Mouse (Mus musculus): ENCODE measurements around the gene Kctd6. TPM values are rescaled to one million over a fixed set of nuclear protein-coding genes. Genes with fewer than 3 reads are reported as not detected.
"Not testable (repeated sequence)": the region's sequence is repeated elsewhere in the genome, so short reads cannot be mapped to it uniquely, and the experiment has no call there.

Gene Kctd6
- polyA plus RNA-seq (2015; fragmentation: Nextera tagmentation; extraction: Ambion mirVana): 3.5 and 7.5 TPM in 2 replicates

GRCm38 (mm10) chr14:8213803-8214224 is at the start of gene Kctd6:
Gene Kctd6 (plus strand): TSS chr14:8214140.
- WGBS: under 1% methylated on average over 29 of the region's 49 CpGs
- H3K4me1 ChIP-seq: peaks cover 16% of the 10 kb centered on the region

GRCm38 (mm10) chr14:8164463-8164862 is 49.5 kb upstream of the Kctd6 start:
- H3K9me3 ChIP-seq: no peaks in the 10 kb centered on the region
- H3K27me3 ChIP-seq: no peaks in the 10 kb centered on the region
- no peaks in the 10 kb centered on the region for H3K4me1 ChIP-seq
- H3K4me3 ChIP-seq: no peak overlapping the region
- H3K27ac ChIP-seq: no peak overlapping the region
- 81% methylated on average over 7 of the region's 7 CpGs for WGBS
- no peak overlapping the region for H3K9ac ChIP-seq
- ATAC-seq (ENCODE audit: insufficient number of reproducible peaks, insufficient read depth, low FRiP score, low TSS enrichment, low read depth): no peak
- no peak overlapping the region for H3K4me2 ChIP-seq
- H3K36me3 ChIP-seq: peaks cover 90% of the 10 kb centered on the region

More at GRCm38 (mm10) chr14:8213803-8214224, at the start of gene Kctd6:
- H3K4me3 ChIP-seq: peak within 1 kb of the TSS; percentile 75
- H3K9me3 ChIP-seq: no peaks in the 10 kb centered on the region
- H3K36me3 ChIP-seq: no peaks in the 10 kb centered on the region
- H3K27ac ChIP-seq: peak within 1 kb of the TSS; percentile 90
- ATAC-seq (ENCODE audit: insufficient number of reproducible peaks, insufficient read depth, low FRiP score, low TSS enrichment, low read depth): peak; percentile 95
- H3K27me3 ChIP-seq: no peaks in the 10 kb centered on the region; the same call in 1 of the 2 replicates
- H3K9ac ChIP-seq: peak within 1 kb of the TSS; percentile 92
- peak within 1 kb of the TSS; percentile 85 for H3K4me2 ChIP-seq

- H3K27ac ChIP-seq: peak within 1 kb of the TSS; percentile 79
- peak within 1 kb of the TSS; percentile 96 for H3K9ac ChIP-seq
- no peaks in the 10 kb centered on the region for H3K27me3 ChIP-seq
- H3K4me2 ChIP-seq: peak within 1 kb of the TSS; percentile 82
- H3K4me1 ChIP-seq: peaks cover 10% of the 10 kb centered on the region
- under 1% methylated on average over 64 of the region's 64 CpGs for WGBS
- peak; percentile 100 for ATAC-seq (ENCODE audit: insufficient number of reproducible peaks, insufficient read depth, low FRiP score, low TSS enrichment, low read depth)
- peaks cover 32% of the 10 kb centered on the region for H3K36me3 ChIP-seq
- H3K9me3 ChIP-seq: no peaks in the 10 kb centered on the region
- peak within 1 kb of the TSS; percentile 96 for H3K4me3 ChIP-seq
These were observed 41.2 kb upstream of the Kctd6 start, which contains the start of gene Pdhb for GRCm38 (mm10) chr14:8172507-8173410. Gene Pdhb (minus strand): TSS chr14:8173025.

GRCm38 (mm10) chr14:8173542-8174250 is 40.2 kb upstream of the Kctd6 start:
- H3K9me3 ChIP-seq; ATAC-seq (ENCODE audit: insufficient number of reproducible peaks, insufficient read depth, low FRiP score, low TSS enrichment, low read depth); H3K27me3 ChIP-seq: not testable (repeated sequence)
- Histone ChIP-seq H3K4me1 (peaks cover 10% of the 10 kb centered on the region), H3K9ac (peak overlapping the region; percentile 65), H3K4me3 (peak overlapping the region; percentile 96), H3K4me2 (peak overlapping the region; percentile 82), H3K36me3 (peaks cover 22% of the 10 kb centered on the region), H3K27ac (peak overlapping the region; percentile 79)
- 29% methylated on average over 7 of the region's 7 CpGs for WGBS

- 90% methylated on average over 5 of the region's 5 CpGs for WGBS
- ATAC-seq (ENCODE audit: insufficient number of reproducible peaks, insufficient read depth, low FRiP score, low TSS enrichment, low read depth): no peak
- no peak overlapping the region for H3K27ac ChIP-seq
- no peak overlapping the region for H3K4me3 ChIP-seq
- H3K27me3 ChIP-seq: no peaks in the 10 kb centered on the region
- peaks cover 13% of the 10 kb centered on the region for H3K36me3 ChIP-seq
- H3K9me3 ChIP-seq: no peaks in the 10 kb centered on the region
- H3K4me2 ChIP-seq: no peak overlapping the region
- H3K4me1 ChIP-seq: peaks cover 10% of the 10 kb centered on the region
- no peak overlapping the region for H3K9ac ChIP-seq
These were observed 39.3 kb upstream of the Kctd6 start for GRCm38 (mm10) chr14:8174634-8175033.

- no peak overlapping the region for H3K4me2 ChIP-seq
- H3K9ac ChIP-seq: no peak overlapping the region
- peaks cover 10% of the 10 kb centered on the region for H3K4me1 ChIP-seq
- H3K27ac ChIP-seq: no peak overlapping the region
- no peak overlapping the region for H3K4me3 ChIP-seq
- H3K27me3 ChIP-seq: no peaks in the 10 kb centered on the region
- ATAC-seq (ENCODE audit: insufficient number of reproducible peaks, insufficient read depth, low FRiP score, low TSS enrichment, low read depth): no peak
- no peaks in the 10 kb centered on the region for H3K9me3 ChIP-seq
- no peaks in the 10 kb centered on the region for H3K36me3 ChIP-seq
- WGBS: 58% methylated on average over 5 of the region's 5 CpGs
These were observed 37.7 kb upstream of the Kctd6 start for GRCm38 (mm10) chr14:8176251-8176650.

GRCm38 (mm10) chr14:8180371-8181035 is 33.4 kb upstream of the Kctd6 start:
- 74% methylated on average over 4 of the region's 4 CpGs for WGBS
- H3K36me3 ChIP-seq: no peaks in the 10 kb centered on the region

GRCm38 (mm10) chr14:8183330-8183729 is 30.6 kb upstream of the Kctd6 start:
- no peak overlapping the region for H3K9ac ChIP-seq
- H3K36me3 ChIP-seq: no peaks in the 10 kb centered on the region
- no peak overlapping the region for H3K27ac ChIP-seq
- no peaks in the 10 kb centered on the region for H3K4me1 ChIP-seq
- H3K4me3 ChIP-seq: no peak overlapping the region
- H3K27me3 ChIP-seq: no peaks in the 10 kb centered on the region
- no peak overlapping the region for H3K4me2 ChIP-seq
- ATAC-seq (ENCODE audit: insufficient number of reproducible peaks, insufficient read depth, low FRiP score, low TSS enrichment, low read depth): no peak
- no peaks in the 10 kb centered on the region for H3K9me3 ChIP-seq
- WGBS: 57% methylated on average over 3 of the region's 3 CpGs

More at GRCm38 (mm10) chr14:8180371-8181035, 33.4 kb upstream of the Kctd6 start:
- no peaks in the 10 kb centered on the region for H3K9me3 ChIP-seq
- H3K4me1 ChIP-seq: no peaks in the 10 kb centered on the region
- ATAC-seq (ENCODE audit: insufficient number of reproducible peaks, insufficient read depth, low FRiP score, low TSS enrichment, low read depth): no peak
- no peaks in the 10 kb centered on the region for H3K27me3 ChIP-seq
- no peak overlapping the region for H3K4me2 ChIP-seq
- H3K27ac ChIP-seq: no peak overlapping the region
- no peak overlapping the region for H3K4me3 ChIP-seq
- no peak overlapping the region for H3K9ac ChIP-seq

GRCm38 (mm10) chr14:8186278-8187045 is 27.5 kb upstream of the Kctd6 start:
- Histone ChIP-seq H3K4me2 (no peak overlapping the region), H3K9ac (no peak overlapping the region), H3K27me3 (no peaks in the 10 kb centered on the region), H3K27ac (no peak overlapping the region), H3K9me3 (no peaks in the 10 kb centered on the region), H3K4me3 (no peak overlapping the region), H3K4me1 (no peaks in the 10 kb centered on the region), H3K36me3 (no peaks in the 10 kb centered on the region)
- 87% methylated on average over 6 of the region's 6 CpGs for WGBS
- no peak for ATAC-seq (ENCODE audit: insufficient number of reproducible peaks, insufficient read depth, low FRiP score, low TSS enrichment, low read depth)

GRCm38 (mm10) chr14:8190556-8190955 is 23.4 kb upstream of the Kctd6 start:
- Histone ChIP-seq H3K9me3 (no peaks in the 10 kb centered on the region), H3K9ac (no peak overlapping the region), H3K27me3 (no peaks in the 10 kb centered on the region), H3K36me3 (no peaks in the 10 kb centered on the region), H3K4me3 (no peak overlapping the region), H3K4me1 (no peaks in the 10 kb centered on the region), H3K27ac (no peak overlapping the region), H3K4me2 (no peak overlapping the region)
- 94% methylated on average over 3 of the region's 3 CpGs for WGBS
- no peak for ATAC-seq (ENCODE audit: insufficient number of reproducible peaks, insufficient read depth, low FRiP score, low TSS enrichment, low read depth)
